Mouse (Mus musculus) brain, embryonic 18.5 days (tissue): ENCODE measurements around the gene a.
"Not testable (repeated sequence)": the region's sequence is repeated elsewhere in the genome, so short reads cannot be mapped to it uniquely, and the experiment has no call there.

Experiments
- DNase-seq: peaks from one replicate; pipeline ENCODE4 v3.0.0-alpha.2; 2012; ENCODE audit warnings: low read depth, low spot score

Gene a

DNA sequence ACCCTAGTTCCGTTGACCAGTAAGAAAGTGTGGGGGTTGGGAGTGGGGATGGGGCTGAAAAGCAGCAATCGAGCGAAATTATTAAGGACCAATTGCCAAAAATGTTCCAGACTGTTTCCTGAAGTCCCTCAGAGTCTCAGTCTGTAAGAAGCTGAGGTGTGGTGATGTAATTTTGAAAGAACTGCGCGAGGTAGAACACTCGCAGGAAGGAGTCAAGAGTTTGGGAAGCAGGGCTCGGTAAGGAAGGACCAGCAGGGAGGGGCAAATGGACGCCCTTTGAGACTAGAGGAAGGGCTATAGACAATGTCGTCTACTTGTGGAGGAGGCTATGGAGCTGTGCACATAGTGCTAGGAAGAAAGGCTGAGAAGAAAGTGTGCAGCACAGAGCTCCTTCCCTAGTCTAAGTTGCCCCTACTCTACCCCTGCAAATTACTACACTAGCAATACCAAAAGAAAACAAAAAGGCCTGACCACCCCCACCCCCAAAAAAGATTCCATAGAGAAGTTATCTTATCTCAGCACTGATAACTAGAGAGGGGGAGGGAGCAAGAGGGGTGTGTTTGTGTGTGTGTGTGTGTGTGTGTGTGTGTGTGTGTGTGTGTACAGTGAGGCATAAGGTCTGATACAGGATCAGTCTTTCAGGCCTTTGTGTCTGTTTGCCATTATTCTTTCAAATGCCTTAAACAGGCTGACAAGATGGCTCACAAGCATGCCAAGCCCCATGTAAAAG, 260.6 kb downstream of the a start:
- DNase-seq = no peak

DNA sequence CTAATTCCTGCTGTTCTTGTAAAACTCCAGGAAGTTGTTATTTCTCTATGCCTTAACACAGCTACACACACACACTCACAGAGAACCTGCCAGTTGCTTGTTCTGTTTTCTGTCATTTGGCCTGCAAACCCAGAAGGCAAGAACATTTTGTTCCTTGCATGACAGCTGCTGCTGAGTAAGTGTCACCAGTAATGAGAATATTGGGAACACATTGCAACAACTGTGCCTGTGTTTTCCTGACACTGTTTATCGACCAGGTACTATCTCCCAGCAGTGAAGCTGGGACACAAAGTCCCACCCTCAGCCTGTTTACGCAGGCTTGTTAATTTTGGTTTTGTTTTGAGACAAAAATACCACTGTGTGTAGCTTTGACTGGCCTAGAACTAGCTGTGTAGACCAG, 261.5 kb downstream of the a start:
- DNase-seq = no peak

DNA sequence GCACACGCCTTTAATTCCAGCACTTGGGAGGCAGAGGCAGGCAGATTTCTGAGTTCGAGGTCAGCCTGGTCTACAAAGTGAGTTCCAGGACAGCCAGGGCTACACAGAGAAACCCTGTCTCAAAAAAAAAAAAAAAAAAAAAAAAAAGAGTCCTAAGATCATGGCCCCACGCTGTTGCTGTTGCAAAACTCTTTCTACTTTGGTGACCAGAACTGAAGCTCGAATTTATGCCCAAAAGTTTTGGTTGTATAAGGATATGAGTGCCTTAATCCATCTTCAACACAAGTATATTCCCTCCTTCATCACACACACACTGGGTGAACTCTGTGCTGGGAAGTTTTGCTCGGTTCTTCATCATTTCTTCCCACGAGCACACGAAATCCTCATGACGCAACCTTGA, 262.3 kb downstream of the a start:
- DNase-seq = not testable (repeated sequence)

DNA sequence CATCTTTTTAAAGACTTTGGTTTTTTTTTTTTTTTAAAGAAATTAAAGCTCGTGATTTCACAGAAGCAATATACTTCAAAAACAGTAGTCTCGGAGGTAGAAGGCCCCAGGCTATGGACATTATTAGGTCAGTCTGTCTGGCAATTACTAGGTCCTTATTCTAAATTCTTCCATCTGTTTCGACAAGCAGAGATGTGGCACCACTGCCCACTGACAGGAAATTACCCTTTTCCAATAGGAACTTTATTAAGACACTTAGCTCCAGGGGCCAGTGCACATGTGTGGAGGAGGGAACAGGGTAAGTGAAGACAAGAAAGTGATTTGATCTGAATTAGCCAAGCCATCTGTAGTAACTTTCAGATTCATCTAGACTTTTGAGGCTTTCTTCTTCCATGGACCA, 263.5 kb downstream of the a start:
- DNase-seq = no peak

DNA sequence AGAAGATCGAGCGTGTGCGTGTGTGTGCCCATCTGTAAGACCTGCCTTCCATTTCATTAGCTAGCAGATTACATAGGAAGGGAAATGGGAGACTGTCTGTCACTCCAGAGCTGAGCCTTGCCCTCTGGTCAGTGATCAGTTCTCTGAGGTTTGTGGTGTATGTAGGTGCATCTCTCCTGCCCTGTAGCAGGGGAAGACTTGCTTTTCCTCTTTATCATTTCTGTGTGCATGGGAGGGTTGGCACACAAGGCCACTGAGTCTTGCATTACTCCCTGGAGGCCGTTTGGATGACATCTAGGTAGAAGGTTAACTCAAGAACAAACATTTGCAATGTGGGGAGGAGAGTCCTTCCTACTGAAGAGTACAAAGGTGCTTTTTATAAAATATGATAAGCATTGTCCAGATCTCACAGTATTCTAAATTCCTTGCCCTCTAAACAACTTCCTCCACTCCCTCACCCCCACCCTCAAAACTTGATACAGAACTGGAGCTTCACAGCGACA, 264.9 kb downstream of the a start:
- no peak for DNase-seq

DNA sequence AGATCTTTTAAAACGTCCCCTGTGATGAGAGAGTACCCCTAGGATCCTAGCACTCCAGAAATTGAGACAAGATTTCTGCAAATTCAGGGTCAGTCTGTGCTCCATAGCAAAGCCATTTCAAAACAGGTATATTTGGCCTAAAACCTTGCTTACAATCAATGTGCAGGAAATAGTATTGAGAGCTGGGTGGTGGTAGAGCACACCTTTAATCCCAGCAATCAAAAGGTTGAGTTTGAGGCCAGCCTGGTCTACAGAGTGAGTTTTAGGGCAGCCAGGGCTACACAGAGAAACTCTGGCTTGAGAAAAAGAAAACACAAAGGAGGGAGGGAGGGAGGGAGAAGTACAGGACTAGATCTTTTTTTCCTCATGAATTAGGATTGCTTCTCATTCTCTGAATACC, 266.2 kb downstream of the a start:
- DNase-seq = no peak

DNA sequence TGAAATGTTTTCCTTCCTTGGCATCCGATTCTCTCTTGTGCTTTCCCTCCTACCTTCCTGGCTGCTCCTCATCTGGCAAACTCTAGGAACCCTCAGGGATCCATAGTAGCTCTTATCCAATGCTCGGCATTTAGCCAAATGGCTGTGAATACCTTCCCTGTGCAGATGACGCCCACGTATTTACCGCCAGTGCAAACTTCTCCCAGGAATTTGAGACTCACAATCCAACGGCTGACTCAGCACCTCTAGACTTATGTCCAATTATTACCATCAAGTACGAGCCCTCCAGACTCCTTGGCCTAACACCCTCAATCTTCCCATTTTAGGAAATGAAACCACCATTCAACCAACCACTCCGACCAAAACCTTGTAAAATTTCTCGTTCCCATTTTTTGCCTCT, 279.8 kb downstream of the a start:
- DNase-seq = no peak

DNA sequence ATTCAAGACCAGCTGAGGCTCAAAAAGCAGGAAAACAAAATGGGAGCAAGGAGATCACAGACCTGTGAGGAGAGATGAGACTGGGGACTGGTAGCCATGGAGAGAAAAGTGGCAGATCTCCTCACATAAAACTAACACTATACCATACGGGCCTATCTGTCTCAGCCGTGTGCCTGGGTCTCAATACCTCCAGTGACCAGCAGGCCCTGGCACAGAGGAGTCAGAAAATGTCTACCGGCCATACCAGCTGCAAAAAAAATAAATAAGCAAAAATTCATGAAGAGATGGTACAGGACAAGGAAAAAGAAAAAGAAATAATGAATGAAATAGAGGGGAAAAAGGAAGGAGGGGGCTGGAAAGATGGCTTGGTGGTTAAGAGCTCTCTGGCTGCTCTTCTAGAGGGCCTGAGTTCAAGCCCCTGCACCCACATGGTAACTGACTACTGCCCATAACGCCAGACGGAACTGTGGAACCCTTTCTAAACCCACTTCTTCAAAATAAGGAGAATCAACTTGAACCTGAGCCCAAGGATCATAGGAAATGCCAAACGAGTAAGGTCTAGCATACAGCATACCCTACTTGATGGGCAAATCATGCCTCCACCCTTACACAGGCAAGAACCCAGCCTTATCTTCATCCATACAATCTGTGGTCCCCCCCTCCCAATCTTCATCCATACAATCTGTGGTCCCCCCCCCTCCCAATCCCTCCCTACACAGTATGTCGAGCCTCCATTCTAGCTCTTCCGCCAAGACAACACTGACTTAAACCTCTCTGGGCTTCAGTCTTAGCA, 281.3 kb downstream of the a start:
- DNase-seq = no peak

DNA sequence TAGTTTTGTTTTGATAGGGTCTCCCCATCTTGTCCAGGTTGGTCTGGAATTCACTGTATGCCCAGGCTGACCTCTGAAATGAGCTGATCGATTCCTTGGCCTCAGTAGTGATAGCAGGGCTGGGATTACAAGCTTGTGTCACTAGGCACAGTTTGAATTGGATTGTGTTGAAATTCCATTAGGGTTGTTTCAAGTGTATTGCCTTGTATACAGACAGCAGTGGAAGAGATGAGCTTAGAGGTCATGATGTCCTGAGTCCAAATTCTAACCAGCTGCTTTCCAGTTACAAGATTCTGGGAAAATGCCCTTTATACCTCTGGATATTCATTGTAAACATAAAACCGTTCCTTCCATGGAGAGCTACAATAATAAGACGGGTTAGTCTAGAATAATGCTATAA, 282.1 kb downstream of the a start:
- DNase-seq = no peak

DNA sequence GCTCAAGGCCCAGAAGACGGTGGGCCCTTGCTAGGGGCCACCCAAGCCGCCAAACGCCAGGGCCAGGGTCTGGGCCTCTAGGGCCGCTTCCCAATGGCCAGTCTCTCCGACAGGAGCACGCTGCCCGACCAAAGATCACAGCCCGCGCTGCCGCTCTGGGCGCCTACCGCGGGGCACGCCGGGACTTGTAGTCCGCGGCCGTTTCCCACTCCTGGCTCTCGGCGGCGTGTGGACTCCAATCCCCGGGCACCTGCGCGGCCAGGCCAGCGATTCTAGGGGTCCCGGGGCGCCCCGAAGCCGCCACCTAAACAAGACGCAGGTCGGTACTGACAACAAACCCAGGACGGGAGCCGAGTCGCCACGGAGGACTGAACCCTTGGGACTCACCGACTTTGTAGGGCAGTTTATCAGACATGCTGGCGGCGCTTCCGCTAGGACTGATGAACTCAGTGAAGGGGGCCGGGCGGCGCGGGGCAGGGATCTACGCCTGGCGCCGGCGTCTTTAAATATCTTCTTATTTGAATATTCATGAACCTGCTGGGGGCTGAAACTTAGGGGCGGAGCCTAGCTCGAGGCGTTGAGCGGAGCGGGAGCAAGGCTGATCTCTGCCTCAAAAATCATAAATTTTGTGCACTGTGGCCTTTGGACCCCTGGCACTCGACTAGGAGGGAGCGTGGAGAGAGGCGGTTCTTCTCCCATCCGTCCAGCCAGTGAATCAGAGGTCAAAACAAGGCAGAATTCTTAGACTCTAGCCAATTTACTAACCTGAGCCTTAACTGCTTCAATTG, 283.0 kb downstream of the a start, which contains the start of gene Ahcy:
TSS of gene Ahcy (minus strand) at position 520 of the 788 bp plus-strand sequence.
- DNase-seq = peak; percentile 77

DNA sequence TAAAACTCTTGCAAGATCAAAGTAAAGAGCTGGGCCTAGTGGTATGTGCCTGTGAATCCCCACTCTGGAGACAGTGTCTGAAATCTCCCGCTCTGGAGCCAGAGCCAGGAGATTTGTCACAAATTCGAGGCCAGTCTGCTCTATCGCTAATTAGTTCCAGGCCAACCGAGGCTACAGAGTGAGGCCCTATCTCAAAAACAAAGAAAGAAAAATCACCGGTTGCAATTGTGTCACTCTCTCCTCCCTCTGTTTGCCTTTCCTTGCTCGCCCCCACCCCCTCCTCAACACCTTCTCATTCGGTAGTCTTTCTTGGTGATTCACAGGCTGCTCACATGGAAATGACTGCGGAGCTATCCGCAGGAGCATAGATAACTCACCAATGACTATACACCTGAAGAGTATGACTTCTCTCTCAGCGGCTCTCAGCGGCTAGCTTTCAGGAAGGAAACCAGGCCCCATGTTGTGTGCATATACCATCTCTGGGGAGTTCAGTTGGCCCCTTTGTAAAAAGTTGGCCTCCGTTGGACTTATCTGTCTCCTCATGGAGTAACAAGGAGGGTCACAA, 283.6 kb downstream of the a start:
- DNase-seq = no peak

DNA sequence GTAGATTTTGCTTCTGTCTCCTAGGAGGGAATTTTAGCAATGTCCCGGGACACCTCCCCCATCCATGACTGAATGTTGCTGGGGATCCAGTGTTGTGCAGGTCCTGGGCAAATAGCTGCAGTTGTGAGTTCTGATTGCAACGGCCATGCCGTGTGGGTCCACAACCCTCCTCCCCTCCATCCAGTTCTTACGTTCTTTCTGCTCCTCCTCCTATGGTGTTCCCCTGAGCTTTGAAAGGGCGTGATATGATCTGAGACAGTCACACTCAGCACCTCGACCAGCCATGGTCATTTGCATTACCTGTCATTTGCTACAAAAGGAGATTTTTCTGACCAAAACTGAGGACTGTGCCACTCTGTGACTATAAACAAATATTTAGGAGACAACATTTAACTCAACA, 284.4 kb downstream of the a start:
- DNase-seq = no peak

DNA sequence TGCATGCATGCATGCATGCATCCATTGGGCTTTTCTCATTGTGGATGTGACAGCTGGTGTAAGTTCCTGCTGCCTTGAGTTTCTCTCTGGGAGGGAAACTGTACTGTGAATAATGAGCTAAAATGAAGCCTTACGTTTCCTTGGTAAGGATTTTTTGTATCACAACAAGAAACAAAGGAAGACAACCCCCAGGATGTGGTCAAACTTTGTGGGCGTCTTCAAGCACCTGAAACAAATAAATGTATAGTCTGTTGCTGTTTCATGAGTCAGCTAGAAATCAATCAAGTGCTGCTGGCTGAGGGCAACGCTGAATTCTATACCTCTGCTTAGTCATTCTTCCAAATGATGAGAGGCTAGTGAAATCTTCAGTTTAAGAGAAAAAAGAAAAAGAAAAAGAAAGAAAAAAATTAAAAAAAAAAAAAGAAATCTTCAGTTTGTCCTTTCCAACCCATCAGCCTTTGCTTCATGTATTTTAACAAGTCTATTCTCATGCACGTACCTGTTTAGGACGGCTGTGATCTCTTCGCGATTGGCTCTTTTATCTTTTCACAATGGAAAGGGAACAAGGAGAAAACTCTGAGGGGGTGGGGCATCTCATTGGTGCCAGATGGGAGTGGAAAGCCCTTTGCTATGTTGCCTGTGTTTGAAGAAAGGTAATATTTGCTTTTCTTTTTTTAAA, 288.4 kb downstream of the a start:
- no peak for DNase-seq

DNA sequence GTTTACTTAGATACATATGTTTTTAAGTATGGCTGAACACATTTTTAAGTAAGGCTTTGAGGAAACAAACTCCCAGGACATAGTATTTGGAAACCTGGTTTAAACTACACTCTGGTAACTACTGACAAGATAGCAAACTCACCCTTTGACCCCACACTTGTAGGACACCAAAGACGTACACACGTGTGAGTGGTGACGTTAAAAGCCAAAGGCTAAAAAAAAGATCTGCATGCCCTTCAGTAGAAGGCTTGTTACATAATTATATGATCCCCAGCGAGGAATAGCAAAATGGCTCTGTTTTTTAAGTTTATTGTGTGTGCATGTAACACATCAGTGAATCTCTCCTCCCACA, 289.0 kb downstream of the a start:
- no peak for DNase-seq

DNA sequence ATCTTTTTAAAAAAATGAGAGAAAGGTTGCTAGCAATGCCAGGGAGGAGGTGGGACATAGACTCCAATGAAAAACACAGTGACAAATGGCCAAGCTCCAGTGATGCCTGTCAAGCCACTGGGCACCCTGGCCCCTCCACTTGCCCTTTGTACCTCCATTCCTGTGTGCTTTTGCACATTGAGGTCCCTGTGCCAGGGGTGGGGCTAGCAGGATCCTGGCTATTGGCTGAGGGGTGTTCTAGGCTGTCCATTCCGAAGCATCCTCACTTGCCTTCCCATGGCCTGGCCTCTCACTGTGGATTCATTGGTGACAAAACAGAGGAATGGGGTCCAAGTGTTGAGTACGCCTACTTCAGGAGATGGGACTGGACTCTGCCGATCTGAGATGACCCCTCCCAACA, 289.9 kb downstream of the a start:
- no peak for DNase-seq

DNA sequence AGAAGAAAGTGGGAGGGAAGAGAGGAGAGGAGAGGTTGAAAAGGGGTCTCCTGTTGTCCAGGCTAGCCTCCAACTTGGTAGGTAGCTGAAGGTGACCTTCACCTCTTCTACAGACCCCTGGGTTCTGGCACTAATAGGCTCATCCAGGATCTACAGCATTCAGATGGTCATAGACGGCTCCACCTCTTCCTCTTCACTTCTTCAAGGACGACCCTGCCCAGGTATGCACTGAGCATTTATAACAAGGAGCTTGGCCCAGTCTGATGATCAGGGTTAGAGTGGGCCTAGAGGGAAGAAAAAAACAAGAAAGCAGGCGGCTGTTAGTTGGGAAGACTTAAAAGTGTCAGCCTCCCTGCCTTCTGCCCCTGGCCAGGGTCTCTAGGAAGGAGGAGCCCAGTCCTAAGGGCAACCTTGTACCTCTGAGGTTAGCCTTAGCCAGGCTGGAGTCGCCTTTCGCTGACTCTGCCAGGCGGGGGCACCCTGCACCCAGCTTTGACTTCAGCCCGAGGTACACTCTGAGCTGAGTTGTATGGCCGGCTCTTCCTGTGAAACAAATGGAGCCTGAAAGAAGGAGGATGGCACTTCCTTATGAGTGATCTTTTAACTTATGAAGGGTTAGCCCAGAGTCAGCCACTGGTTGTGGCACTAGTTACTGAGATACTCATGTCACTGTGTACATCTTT, 291.1 kb downstream of the a start:
- DNase-seq = no peak

DNA sequence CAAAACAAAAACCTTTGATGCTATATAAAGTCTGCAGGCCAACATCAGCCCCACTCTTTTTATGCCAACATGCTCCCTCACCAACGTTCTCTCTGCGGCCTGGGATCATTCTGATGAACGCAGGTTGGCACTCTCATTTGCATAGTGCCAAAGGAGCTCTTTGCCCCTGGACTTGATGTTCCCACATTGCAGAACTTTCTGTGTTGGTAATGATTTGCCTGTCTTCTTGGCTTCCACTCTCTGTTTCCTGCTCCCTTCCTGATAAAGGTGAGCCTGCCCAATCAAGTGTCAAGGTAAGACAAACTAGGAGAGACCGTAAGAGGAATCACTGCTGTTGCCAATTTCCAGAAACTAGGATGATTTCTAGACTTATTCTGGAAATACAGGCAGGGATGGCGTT, 293.3 kb downstream of the a start:
- DNase-seq = no peak

DNA sequence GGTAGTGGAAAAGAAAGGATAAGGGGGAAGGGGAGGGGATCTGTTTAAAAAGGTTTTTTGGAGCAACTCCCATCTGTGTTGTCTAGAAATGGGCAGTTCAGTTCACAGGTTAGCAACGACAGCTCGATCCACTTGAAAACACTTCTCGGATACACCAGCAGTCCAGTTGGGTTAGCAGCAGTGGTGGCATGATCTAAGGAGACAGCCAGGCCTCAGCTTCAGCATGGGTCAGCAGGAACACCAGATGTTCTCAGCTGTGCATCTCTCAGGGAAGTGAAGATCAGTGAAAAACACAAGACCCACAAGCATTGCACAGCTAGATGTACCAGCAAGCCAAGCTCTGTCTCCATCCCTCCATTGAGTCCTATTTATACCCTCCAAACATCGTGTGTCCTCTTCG, 295.1 kb downstream of the a start:
- no peak for DNase-seq

DNA sequence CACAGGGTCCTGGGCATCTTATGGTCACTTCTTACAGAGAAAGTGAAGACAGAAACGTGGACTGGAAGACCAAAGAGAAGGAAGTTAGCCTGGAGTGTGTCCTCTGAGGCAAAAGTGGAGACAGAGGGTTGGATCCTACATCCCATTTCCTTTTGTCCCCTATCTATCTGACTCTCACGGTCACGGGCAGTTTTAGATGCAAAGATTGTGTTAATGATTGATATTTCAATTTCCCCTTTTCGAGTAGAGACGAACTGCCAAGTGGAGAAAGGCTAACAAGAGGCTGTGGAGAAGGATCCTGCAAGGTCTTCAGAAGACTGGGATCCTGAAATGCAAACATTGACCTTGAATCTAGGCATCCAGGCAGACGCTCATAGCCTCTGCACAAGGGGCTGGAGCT, 297.1 kb downstream of the a start:
- DNase-seq = no peak

DNA sequence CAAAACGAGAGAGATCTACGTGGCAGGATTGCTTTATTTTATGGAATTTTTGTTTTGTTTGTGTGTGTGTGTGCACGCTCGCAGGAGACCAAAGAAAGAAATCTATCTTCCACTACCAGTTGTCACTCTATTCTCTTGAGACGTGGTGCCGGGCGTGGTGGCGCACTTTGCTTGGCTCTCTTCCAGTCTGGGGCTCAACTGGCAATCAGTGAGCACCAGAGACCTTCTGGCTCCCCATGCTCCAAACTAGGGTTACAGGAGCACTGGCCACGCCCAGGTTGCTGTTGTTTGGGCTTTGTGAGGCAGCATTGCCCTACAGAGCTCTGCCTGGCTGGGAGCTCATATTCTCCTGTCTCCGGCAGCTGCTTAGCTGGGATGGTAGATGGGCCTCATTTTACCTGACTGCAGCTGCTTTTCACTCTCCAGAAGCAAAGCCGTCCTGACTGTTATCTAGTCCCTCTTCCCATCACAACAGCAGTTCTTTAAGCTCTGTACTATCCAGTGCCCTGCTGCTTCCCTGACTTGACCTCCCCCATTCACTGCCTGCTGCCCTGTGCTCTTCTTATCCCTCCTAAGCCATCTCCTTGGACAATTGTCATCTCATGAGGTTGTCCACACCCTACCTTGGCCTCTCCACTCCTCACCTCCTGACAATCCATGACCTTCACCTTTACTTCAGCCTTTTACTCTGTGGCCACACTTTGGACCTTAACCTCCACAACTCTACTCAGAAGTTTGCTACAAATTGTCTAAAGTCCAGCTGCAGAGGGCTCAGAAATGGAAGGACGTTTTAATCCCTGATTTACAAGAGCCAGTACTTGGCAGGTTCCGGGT, 299.9 kb downstream of the a start:
- DNase-seq = no peak
